Mouse (Mus musculus) neutrophil, adult 5-6 weeks (primary cell): ENCODE data around the gene Atic. TPM values are rescaled to one million over a fixed set of nuclear protein-coding genes. Genes with fewer than 3 reads are reported as not detected.

Source experiments
- ATAC-seq: fragments of 151-379, 151-347 bp; 2 replicates; pipeline ENCODE4 v1.8.0; 2017; ENCODE audit warnings: mild to moderate bottlenecking, moderate TSS enrichment; ENCODE audit not compliant: insufficient number of reproducible peaks, poor library complexity, low FRiP score, severe bottlenecking; ENCODE audit errors: extremely low read depth
- total RNA-seq: library from RNA; stranded (forward); fragments of 200-1000 nt; gene quantifications from 2 replicates; pipeline ENCODE4 v1.2.3, GENCODE M21; 2017

Atic gene
- 40.9 and 46.6 TPM in 2 replicates for total RNA-seq

DNA sequence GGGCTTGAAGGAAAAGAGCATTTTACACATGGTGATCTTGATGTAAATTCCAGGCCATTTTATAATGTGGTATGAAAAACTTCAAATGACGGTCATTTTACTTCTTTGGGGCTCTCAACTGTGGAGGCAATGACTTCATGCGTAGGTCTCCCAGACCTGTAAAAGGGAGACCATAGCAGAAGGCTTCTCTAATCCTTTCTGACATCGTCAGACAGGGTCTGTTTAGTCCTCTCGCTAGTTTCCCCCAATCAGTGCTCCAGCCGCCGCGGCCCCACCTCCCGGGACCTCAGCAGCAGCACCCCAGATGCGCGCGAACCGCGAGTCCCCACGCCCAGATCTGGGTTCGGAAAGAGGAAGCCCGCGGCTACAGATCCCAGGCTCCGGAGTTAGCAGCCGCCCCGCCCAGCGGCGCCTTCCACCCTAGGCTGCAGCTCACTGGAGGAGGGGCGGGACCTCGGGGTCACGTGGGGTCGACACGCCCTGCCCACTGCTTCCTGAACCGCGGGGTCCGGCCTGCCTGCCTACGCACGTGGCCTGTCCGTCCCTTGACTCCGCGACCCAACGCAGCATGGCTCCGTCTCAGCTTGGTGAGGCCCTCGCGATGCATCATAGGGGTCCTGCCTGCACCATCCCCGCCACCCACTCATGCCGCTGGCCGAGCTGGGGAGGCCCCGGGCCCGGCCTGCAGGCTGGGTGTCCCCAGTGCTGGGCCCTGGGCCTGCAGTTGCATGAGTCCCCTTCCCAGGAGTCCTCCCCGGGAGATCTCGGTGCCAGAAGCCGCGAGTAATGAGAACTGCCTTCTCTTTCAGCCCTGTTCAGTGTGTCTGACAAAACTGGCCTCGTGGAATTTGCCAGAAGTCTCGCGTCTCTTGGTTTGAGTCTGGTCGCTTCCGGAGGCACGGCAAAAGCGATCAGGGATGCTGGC is at the start of gene Atic:
TSS of gene Atic (plus strand) at position 463 of the 925 bp plus-strand sequence.
- peak; percentile 90 for ATAC-seq

DNA sequence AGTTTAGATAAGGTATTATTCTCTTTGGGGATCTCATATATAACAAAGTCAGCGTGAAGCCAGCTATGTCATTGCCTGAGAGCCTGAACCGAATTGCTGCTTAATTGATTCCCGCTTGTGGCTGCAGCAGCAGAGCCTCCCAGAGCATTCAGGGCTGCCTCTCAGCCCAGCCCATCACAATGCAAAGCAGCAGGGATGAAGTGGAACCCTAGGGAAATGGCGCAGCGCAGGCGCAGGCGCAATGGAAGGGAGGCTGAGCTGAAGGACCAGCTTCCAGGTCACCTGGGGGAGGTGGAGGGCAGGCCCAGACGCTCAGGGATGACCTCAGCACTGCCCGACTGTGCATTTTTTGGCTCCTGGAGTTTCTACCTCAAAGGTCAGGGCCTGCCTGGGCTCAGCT is 49.7 kb upstream of the Atic start:
- no peak for ATAC-seq

DNA sequence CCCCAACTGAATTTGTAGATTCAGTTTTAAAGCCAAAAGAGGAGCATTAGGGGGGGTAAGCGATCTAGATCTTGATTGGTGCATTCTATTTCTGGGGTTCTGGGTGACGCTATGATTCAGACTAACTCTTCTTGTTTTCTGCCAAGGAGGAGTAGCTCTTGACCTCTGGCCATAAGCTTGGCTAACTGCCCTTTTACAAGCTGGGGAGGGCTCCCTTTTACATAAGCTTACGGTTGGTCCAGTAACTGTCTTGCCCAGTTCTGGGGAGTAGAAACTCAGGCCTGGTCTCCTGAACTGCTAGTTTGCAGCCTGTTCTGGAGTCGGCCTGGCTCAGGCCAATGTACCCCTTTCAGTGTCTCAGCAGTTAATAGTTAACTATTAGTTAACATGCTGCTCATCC is 41.9 kb upstream of the Atic start:
- no peak for ATAC-seq

DNA sequence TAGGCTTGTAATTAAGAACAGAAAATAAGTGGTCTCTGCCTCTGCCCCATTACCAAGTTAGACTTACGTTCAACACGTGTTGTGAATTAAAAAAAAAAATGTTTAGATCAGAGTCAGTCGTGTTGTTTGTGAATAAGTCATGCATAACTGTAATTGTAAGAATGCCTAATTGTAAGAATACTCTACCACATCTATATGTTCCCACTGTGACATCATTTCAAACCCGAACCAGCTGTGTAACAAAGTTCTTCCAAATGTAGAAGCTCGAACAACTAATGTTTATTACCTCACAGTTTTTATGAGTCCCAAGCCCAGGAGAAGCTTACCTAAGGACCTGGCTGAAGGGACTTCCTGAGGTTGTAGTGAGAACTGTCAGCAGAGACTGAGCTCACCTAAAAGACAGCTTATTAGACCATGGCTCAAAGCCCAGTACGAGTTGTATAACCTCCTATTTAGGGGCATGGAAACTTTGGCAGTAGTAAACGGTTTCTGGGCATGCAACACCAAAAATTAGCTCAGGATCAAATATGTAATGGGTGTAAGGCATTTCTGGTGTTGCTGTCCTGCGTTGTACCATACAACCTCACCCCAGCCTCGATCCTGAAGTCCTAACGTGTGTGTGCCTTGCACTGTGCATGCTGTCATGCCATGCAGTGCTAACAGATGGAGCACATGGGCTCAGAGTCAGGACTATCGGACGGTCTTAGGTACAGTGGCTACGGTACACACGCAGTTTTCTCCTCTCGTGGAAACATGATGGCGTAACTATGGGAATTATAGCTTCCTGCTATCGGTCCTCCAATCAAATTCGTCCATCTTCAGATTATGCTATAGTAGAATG is 27.9 kb upstream of the Atic start:
- ATAC-seq: no peak

DNA sequence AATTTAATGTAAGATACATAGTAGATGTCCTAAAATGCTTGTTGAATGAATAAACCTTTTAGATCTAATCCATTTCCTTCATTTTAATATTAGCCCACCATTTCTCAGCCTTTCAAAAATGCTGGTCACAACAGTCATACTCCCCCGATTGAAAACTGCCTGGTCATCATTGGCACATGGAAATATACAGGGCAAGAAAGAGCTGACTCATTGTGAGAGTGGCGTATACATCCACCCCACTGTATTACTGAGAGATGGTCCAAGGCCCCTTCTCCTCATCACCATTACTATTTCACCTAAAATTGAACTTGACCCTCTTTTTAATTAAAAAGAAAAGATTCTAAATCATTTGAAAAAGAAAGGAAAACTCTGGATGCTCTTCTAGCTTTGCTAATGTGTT is 26.2 kb upstream of the Atic start:
- no peak for ATAC-seq

DNA sequence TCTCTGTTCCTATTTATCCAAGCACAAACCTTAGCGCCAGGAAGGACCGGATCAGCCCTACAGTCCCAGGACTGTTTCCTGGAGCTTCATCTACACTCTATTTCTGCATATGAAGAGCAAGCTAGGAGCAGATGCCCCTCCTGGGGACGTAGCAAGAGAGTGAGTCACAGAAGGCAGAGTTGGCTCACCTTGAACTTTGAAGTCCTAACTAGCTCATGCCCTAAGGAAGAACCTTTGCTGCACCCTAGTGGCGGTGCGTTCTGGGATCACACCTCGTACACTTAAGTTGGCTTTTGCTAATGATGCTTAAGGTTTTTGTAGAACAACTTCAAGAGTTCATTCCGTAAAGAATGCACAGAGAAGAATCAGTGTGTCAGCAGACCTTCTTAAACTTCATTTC is 25.3 kb upstream of the Atic start:
- ATAC-seq: no peak

DNA sequence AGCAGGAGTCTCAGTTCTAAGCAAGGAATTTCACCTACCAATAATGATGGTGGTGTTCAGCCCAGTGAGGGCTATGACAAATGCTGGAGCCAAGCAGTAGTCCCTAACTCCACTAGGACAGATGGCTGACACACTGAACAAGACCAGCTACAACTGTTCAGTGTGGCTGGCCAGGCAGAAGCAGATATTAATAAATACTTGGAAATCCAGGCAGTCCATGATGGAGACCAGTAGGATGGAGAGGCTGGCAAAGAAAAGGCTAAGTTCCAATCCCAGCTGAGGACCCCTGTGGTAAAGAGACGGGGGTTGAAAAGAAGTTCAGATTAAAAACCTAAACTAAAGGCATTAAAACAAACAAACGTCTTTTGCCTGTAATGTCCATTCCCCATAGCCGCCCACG is 17.3 kb upstream of the Atic start:
- ATAC-seq: no peak

DNA sequence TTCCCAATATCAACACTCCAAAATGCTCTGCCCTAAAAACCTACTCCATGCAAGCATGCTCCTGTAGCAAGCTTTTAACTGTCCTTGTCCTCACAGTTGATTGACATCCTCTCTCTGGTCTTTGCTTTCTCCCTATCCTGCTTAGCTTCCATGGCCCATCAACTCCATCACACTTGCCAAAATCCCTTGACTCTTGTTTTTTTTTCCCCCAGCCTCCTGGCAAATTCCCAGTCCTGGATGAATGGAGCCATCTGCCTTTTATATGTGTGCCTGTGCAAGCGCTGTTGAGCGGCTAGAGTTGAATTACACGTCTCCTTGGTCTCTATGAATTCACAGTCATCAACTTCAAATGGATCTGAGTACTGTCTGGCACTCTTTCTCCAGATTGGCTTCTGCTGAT is 16.5 kb upstream of the Atic start:
- ATAC-seq: no peak

DNA sequence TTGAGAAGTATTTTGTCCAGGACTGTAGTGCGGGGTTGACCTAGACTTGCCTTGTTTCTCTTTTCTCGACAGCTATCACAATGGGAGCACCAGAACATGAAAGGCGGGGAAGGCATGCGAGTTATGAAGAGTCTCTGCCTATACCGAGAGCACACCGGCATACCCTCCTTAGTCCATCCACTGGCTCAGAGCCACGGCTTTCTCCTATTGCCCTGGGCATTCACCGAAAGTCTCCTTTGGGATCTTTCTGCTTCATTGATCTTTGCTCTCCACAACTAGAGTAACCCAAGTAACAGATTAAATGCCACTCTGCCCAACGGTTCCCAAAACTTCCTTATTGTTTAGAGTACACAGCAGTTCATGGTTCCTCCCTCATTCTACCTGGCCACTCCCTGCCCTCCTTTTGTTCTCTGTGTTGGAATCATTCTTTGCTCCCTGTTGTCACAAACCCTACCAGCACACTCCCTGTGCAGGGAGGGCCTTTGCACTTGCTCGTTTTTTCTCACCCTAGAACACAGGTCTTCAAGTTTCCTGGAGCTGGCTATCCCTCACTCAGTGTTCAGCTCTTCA is 6.2 kb upstream of the Atic start:
- no peak for ATAC-seq

DNA sequence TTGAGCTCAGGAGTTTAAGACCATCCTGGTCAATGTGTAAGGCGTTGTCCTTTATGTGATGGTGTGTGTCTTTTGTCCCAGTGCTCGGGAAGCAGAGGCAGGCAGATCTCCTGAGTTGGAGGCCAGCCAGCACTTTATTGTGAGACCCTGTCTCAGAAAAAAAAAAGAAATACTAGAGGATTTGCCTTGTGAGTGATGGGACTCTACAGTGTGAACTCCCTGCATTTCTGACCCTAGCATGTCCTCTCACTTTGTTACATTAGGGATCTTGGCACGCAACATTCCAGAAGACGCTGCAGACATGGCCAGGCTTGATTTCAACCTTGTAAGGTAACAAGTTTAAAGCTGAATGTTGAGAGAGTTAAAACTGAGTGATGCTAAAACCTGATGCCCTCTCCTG is 3.7 kb downstream of the Atic start:
- no peak for ATAC-seq

DNA sequence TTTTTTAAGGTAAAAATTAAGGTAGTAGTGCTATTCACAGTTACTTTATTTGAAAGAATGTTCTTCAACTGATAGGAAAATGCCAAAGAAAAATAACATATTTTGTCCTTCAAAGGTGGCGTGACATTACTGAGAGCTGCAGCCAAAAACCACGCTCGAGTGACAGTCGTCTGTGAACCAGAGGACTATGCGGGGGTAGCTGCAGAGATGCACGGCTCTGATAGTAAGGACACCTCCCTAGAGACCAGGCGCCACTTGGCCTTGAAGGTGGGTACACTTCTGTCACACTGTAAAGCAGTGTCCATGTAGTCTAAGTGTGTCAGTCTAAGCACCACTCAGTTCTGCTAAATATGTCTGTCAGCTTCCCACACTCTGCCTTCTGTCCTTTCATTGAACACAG is 7.3 kb downstream of the Atic start:
- no peak for ATAC-seq

DNA sequence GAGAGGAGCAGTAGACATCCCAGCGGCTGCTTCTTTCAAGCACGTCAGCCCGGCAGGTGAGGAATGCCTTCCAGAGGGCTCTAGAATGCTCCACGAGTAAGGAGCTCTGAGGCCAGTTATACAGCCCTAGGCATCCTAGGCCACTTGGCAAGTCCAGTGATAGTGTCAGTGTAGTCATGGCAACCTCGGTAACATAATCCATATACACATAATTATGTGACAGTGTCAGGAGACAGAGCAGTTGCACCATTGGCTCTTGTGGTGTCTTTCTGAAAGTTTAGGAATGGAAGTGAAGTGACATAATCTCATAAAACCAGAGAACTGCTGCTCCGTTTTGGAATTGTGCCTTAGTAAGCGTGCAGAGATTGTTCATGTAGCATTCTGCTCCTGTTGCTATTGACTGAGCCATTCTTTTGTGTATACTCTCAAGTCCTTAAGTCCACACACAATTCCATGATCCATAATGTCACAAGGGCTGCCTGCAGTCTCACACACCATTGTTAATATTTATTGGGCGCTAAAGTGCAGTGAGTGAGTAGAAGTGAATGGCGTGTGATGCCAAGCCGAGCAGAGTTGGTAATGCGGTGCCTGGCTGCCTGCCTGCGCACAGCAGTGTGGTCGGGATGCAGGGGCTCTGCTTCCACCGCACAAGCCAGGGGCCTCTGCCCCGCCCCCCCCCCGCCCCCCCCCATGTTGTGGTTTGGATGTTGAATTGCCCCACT is 11.1 kb downstream of the Atic start:
- no peak for ATAC-seq

DNA sequence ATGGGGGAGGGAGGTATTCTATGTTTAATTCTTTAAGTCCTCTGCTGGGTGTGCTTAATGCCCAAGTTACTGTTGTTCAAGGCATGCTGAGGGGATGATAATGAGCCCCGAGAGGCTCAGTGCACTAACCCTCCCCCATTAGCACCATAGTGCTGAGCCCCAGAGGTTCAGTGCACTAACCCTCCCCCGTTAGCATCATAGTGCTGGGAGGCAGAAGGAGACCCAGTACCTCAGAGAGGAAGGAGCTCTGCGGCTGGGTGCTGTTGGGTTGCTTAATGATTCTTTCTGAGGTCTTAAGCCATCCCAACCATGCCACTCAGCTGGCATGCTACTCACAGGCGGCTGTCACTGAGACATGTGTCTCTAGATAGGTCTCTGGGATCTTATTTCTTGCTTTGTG is 13.2 kb downstream of the Atic start:
- ATAC-seq: no peak

DNA sequence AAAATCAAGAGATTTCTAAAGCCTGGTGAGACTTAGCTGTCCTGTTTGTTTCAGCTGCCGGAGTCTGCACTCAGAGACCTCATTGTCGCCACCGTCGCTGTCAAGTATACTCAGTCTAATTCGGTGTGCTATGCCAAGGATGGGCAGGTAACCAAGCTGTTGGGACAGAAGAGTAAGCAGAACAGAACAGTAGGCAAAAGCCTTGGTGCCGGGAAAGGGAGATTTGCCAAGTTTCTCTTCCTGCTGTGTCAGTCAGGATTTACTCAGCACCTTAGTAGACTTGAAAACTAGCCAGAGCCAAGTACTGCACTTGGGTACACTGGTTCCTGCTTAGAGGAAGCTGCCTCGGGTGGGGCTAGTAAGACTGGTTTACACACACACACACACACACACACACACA is 19.0 kb downstream of the Atic start:
- no peak for ATAC-seq

DNA sequence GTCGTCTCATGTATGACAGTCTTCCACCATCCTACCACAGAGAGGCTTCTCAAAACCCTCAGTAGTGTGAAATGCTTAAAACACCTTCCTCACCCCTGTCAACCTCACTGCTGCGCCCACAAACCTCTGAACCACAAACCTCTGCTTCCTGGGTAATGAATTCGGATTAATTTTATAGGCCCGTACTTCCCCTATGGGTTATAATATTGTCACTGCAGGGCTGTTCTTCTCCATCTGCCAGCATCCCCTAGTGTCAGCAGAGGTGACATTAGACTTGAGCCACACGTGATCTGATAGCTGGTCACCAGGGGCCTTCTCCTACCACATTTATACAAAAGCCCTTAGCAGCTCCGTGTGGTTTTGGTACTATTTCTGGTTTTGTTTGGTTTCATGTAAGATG is 19.9 kb downstream of the Atic start:
- ATAC-seq: no peak

DNA sequence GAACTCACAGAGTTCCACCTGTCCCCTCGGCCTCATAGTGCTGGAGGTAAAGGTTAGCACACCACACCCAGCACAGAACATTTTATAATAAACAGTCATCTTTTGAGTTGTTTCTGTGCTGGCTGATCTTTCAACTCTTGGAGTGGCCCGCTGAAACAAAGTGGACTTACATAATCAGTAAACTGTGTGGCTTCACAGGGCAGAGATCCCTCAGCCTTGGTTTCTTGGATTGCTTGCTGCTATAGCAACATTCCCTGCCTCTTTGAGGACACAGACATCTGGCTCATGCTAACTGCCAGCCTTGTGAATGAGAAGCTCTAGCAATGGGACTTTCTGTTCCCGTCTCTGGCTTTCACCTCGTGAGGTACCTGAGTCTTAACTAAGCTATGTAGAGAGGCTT is 22.6 kb downstream of the Atic start:
- ATAC-seq: no peak

DNA sequence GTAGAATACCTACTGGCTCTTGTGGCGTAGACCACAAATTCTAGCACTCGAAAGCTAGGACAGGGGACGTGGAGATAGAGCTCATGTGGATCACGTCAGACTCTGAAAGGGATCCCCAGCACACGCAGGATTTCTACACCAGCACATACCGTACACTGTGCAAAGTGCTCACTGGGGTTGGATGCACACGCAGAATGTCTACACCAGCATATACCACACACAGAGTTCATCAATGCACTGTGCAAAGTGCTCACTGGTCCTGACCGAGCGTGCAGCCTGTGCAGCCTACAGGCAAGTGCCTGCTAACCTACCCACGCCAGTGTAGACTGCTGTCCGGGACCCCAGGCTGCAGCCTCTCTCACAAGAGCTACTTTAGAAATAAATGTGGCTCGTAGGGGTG is 23.5 kb downstream of the Atic start:
- ATAC-seq: 0 out of 2 replicates have a peak, but pooled peaks have one; percentile 13

DNA sequence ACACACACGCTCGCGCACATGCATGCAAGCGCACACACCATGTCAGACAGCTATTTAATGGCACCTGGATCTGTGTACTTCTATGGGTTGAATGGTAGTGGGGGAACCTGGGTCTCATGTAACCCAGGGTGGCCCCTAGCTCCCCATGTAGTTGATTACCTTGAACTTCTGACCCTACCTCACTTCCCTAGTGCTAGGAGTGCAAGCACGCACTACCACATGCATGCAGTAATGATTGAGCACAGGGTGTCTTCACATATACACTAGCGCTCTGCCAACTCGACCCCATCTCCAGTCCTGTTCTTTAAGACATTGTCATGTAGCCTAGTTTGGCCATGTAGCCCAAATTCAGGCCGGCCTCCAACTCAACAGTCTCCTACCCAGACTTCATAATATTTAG is 26.4 kb downstream of the Atic start:
- ATAC-seq: no peak

DNA sequence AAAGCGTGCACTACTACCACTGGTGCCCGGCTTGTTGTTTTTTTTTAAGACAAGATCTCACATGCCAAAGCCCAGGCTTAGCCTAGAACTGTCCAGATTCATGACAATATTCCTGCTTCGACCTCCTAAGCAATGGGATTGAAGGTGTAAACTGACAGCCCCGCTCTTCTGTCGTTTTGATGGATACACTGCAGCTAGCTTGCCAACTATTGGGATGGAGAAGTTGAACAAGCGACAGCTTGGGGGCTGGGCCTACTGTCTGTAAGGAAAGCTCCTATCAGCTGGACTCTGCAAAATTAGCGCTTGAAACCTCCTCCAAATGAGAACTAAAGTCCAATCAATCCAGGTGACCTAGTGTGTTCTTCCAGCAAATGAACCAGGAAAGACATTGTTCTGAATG is 26.9 kb downstream of the Atic start:
- no peak for ATAC-seq
